Comparison of ENCODE assay signal across 27 mouse cellular contexts in the genomic region with DNA sequence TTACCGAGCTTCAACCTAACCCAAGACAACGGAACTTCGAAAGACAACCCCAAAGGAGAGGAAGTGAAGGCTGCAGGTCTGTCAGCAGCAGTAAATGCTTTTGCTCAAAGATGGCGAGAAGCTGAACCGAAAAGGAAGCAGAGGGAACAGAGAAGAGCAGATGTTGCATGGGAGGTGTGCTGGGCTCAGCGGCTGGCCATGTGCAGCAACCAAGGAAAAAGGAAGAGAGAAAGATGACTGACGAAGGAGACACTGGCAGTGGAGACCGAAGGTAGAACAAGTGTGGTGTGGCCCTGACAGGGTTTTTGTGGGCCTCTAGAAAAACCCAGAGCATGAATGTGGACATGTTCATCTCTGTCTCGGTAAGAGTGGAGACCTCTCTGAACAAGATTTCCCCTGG. TPM values are rescaled to one million over a fixed set of nuclear protein-coding genes. Genes with fewer than 3 reads are reported as not detected.
"Had no signal": no experiment of that assay in that cellular context is flagged by ENCODE, and none has a peak within 500 bp of the region (broad histone marks: within the 10 kb centered on the region; RNA-seq: fewer than 3 reads in every experiment).

No protein-coding gene starts in this region.

- H3K4me3 ChIP-seq: limb, embryonic 10.5 days; limb, embryonic 13.5 days; liver, embryonic 12.5 days; liver, embryonic 15.5 days; lung, embryonic 15.5 days; megakaryocyte, embryonic 14.5 days; midbrain, embryonic 10.5 days; midbrain, embryonic 13.5 days; myocyte; neural tube, embryonic 13.5 days had no signal

- H3K27ac ChIP-seq: limb, embryonic 10.5 days; limb, embryonic 13.5 days; liver, embryonic 12.5 days; liver, embryonic 15.5 days; lung, embryonic 15.5 days; midbrain, embryonic 10.5 days; midbrain, embryonic 13.5 days; neural tube, embryonic 13.5 days had no signal

- DNase-seq: kidney, adult 18-20 months; kidney, adult 9 months; kidney, postnatal 14 days; kidney, postnatal 4 days; layer of hippocampus, postnatal 36 days; liver; lung, adult 18-20 months; lung, postnatal 10 days; lung, postnatal 36 days; retina, postnatal 1 day; thymus, adult 18-20 months; thymus, postnatal 36 days had no signal

RNA-seq across cellular contexts. Expression of a gene that starts 5.5 kb away (rescaled TPM):
- total RNA-seq: monocyte, adult 5-6 weeks; neutrophil, adult 5-6 weeks had no signal

RNA-seq across cellular contexts. Expression of a gene that starts 47.5 kb away (rescaled TPM):
- total RNA-seq: layer of hippocampus, postnatal 10 days; monocyte, adult 5-6 weeks; neutrophil, adult 5-6 weeks had no signal

RNA-seq across cellular contexts. Expression of a gene that starts 49.1 kb away (rescaled TPM):
- total RNA-seq: layer of hippocampus, adult 8-10 months; layer of hippocampus, postnatal 10 days; layer of hippocampus, postnatal 36 days; left cerebral cortex, postnatal 25 days; monocyte, adult 5-6 weeks; neutrophil, adult 5-6 weeks had no signal
